Comparison of ENCODE assay signal across 7 mouse cellular contexts in genomic region chr16:38344941-38345725, GRCm38 (mm10). TPM values are rescaled to one million over a fixed set of nuclear protein-coding genes. Genes with fewer than 3 reads are reported as not detected.
DNase-seq lines count a peak whose midpoint lies in the region; ATAC-seq and TF ChIP-seq lines count a peak whose summit lies in the region.

No protein-coding gene starts in this region.

- TF ChIP-seq CTCF in left cerebral cortex, adult 2 months (IDR thresholded peaks at IDR 0.05), result peak; percentile 38

- H3K4me3 ChIP-seq in left cerebral cortex, adult 2 months, result no peak overlapping the region

- H3K27ac ChIP-seq in left cerebral cortex, adult 2 months, result no peak overlapping the region

- intact Hi-C loops in left cerebral cortex, adult 2 months (cut with DNase I), result no loop called here

- 0 out of 2 replicates have a peak, but pooled peaks have one; percentile 7 for ATAC-seq in megakaryocyte progenitor cell, adult 5-6 weeks (replicated peaks; ENCODE audit: poor library complexity)

- DNase-seq in left cerebral cortex, adult 2 months (ENCODE audit: extremely low spot score in 1 of 2, low spot score in 2 of 2), result no peak
- DNase-seq in left cerebral cortex, adult 18-20 months (ENCODE audit: low spot score in 2 of 2), result no peak
- peak; percentile 54 for DNase-seq in MEL-GATA-1-ER (ENCODE audit: extremely low read depth, low read depth)
- DNase-seq in embryo, embryonic 11.5 days (ENCODE audit: low read depth, low spot score), result peak; percentile 49
- DNase-seq in adrenal gland, postnatal 14 days, result no peak
- no peak for DNase-seq in gastrocnemius, postnatal 25 days

RNA-seq across cellular contexts. Expression of gene Cox17, which starts 1.7 kb away (rescaled TPM):
- 100 to 1,000 TPM; 131 to 133 TPM for total RNA-seq in left cerebral cortex, adult 2 months (2021)
- 100 to 1,000 TPM; 140 to 142 TPM for total RNA-seq in left cerebral cortex, adult 18-20 months (2021)
- total RNA-seq in megakaryocyte progenitor cell, adult 5-6 weeks (2015), result 95.3 and 110 TPM in 2 replicates
- 294 and 340 TPM in 2 replicates for total RNA-seq in megakaryocyte progenitor cell, adult 5-6 weeks (2017)
- total RNA-seq in adrenal gland, postnatal 14 days (2021), result 474 and 521 TPM in 2 replicates
- total RNA-seq in gastrocnemius, postnatal 25 days (2021), result 100 to 1,000 TPM; 143 to 154 TPM

RNA-seq across cellular contexts. Expression of gene Gm21987, which starts 1.7 kb away (rescaled TPM):
- total RNA-seq in left cerebral cortex, adult 2 months (2021), result not detected
- not detected for total RNA-seq in left cerebral cortex, adult 18-20 months (2021)
- total RNA-seq in megakaryocyte progenitor cell, adult 5-6 weeks (2015), result not detected in 2 replicates
- not detected in 2 replicates for total RNA-seq in megakaryocyte progenitor cell, adult 5-6 weeks (2017)
- not detected in 2 replicates for total RNA-seq in adrenal gland, postnatal 14 days (2021)
- not detected for total RNA-seq in gastrocnemius, postnatal 25 days (2021)

RNA-seq across cellular contexts. Expression of gene Maats1, which starts 3.2 kb away (rescaled TPM):
- total RNA-seq in left cerebral cortex, adult 2 months (2021), result 1 to 10 TPM; 1.2 to 1.6 TPM
- total RNA-seq in left cerebral cortex, adult 18-20 months (2021), result 1 to 10 TPM in 1 of 2 experiments, under 1 TPM in 1; 0.82 to 1.5 TPM
- not detected in 2 replicates for total RNA-seq in megakaryocyte progenitor cell, adult 5-6 weeks (2015)
- total RNA-seq in megakaryocyte progenitor cell, adult 5-6 weeks (2017), result not detected in 2 replicates
- 0.48 and 0.53 TPM in 2 replicates for total RNA-seq in adrenal gland, postnatal 14 days (2021)
- not detected for total RNA-seq in gastrocnemius, postnatal 25 days (2021)

RNA-seq across cellular contexts. Expression of gene Popdc2, which starts 16.9 kb away (rescaled TPM):
- 1 to 10 TPM in 1 of 2 experiments, under 1 TPM in 1; 0.51 to 1.5 TPM for total RNA-seq in left cerebral cortex, adult 2 months (2021)
- 1 to 10 TPM in 1 of 2 experiments, under 1 TPM in 1; 0.89 to 1.3 TPM for total RNA-seq in left cerebral cortex, adult 18-20 months (2021)
- total RNA-seq in megakaryocyte progenitor cell, adult 5-6 weeks (2015), result 0.27 and 0.62 TPM in 2 replicates
- total RNA-seq in megakaryocyte progenitor cell, adult 5-6 weeks (2017), result not detected in 2 replicates
- total RNA-seq in adrenal gland, postnatal 14 days (2021), result 4.7 and 4.9 TPM in 2 replicates
- 10 to 100 TPM; 50.3 to 67.8 TPM for total RNA-seq in gastrocnemius, postnatal 25 days (2021)

RNA-seq across cellular contexts. Expression of gene Nr1i2, which starts 50.5 kb away (rescaled TPM):
- total RNA-seq in left cerebral cortex, adult 2 months (2021), result not detected
- not detected for total RNA-seq in left cerebral cortex, adult 18-20 months (2021)
- not detected in 2 replicates for total RNA-seq in megakaryocyte progenitor cell, adult 5-6 weeks (2015)
- not detected in 2 replicates for total RNA-seq in megakaryocyte progenitor cell, adult 5-6 weeks (2017)
- total RNA-seq in adrenal gland, postnatal 14 days (2021), result 0.79 and 5.3 TPM in 2 replicates
- total RNA-seq in gastrocnemius, postnatal 25 days (2021), result not detected

Comparison
In these comparisons a context has a peak if more than half of its experiments do, and no peak if none do; other contexts are left out.
1. DNase-seq: peak in MEL-GATA-1-ER (single experiment) and embryo, embryonic 11.5 days (single experiment); none in left cerebral cortex, adult 2 months (0 of 2), left cerebral cortex, adult 18-20 months (0 of 2), adrenal gland, postnatal 14 days (single experiment) and gastrocnemius, postnatal 25 days (single experiment).